Mouse (Mus musculus): ENCODE data around the gene Hist1h4a.

DNA sequence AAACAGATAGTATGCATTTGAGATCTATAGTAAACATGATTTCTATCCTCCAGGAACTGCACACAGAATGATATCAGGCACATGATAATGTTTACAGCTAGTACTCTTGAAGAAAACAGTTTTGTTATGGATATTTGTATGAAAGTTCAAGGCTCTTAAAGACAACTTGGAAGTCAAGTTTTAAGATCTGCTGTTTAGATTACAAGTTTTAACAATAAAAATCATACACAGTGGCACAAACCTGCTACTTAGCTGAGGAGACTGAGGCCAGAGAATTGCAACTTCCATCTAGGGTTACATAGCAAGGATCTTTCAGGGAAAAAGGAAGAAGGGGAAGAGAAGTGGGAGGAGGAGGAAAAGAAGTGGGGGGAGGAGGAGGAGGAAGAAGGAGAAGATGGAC lies 6.0 kb downstream of the Hist1h4a start:
- TF ChIP-seq CTCF (conservative IDR thresholded peaks at IDR 0.05; ENCODE audit: insufficient read depth, insufficient read length, low read depth, low read length) (no peak), POLR2A (IDR thresholded peaks at IDR 0.05; ENCODE audit: low read depth, low read length) (no peak)
